Mouse (Mus musculus) testis, adult 2 months (tissue): ENCODE results near the gene Orm2.

Experiments
- CTCF ChIP-seq: fragments of 200-500 bp; IDR thresholded peaks from 2 replicates; pipeline ENCODE4 v1.5.1; 2012; ENCODE audit warnings: low read depth, mild to moderate bottlenecking, inconsistent platforms, low read length, moderate library complexity; ENCODE audit not compliant: control insufficient read depth, insufficient read depth, insufficient replicate concordance
- POLR2A ChIP-seq: fragments of 200-500 bp; IDR thresholded peaks from 2 replicates; pipeline ENCODE4 v1.6.1; 2012; ENCODE audit warnings: low read depth, mild to moderate bottlenecking, inconsistent platforms, low read length, moderate library complexity; ENCODE audit not compliant: control insufficient read depth

GRCm38 (mm10) chr4:63405683-63406082 is 43.4 kb downstream of the Orm2 start:
- no peak for TF ChIP-seq POLR2A
- no peak for TF ChIP-seq CTCF
